Mouse (Mus musculus) hindbrain, embryonic 10.5 days (tissue): ENCODE data around the gene Psd. TPM values are rescaled to one million over a fixed set of nuclear protein-coding genes. Genes with fewer than 3 reads are reported as not detected.

Source experiments
- DNase-seq: peaks from one replicate; pipeline ENCODE4 v3.0.0-alpha.2; 2017; ENCODE audit warnings: low spot score
- H3K27ac ChIP-seq: fragments of 300-500 bp; sonication (generic); 2 replicates; pipeline ENCODE4 v1.5.1; 2016; ENCODE audit warnings: mild to moderate bottlenecking, moderate library complexity
- H3K27me3 ChIP-seq: fragments of 300-500 bp; sonication (generic); 2 replicates; pipeline ENCODE4 v1.6.1; 2016; ENCODE audit warnings: mild to moderate bottlenecking; ENCODE audit not compliant: poor library complexity, insufficient read depth, severe bottlenecking
- H3K36me3 ChIP-seq: fragments of 300-500 bp; sonication (generic); 2 replicates; pipeline ENCODE4 v1.6.1; 2016; ENCODE audit warnings: mild to moderate bottlenecking, moderate library complexity
- H3K4me1 ChIP-seq: fragments of 300-500 bp; sonication (generic); replicated peaks from 2 replicates; pipeline ENCODE4 v1.6.1; 2016; ENCODE audit warnings: mild to moderate bottlenecking
- H3K4me3 ChIP-seq: fragments of 300-500 bp; sonication (generic); 2 replicates; pipeline ENCODE4 v1.5.1; 2016; ENCODE audit warnings: mild to moderate bottlenecking, moderate library complexity
- H3K9me3 ChIP-seq: fragments of 300-500 bp; sonication (generic); 2 replicates; pipeline ENCODE4 v1.6.1; 2016; ENCODE audit warnings: mild to moderate bottlenecking, moderate library complexity
- WGBS: fragments of 180-500 bp; shearing (Covaris S2); methylation state at CpG from one replicate; pipeline ENCODE4 v1.1.7; 2016; 5-methylcytosine and 5-hydroxymethylcytosine counted together
- polyA plus RNA-seq: library from polyadenylated mRNA; unstranded; fragments of >200 nt; fragmentation: Nextera tagmentation; extraction: Ambion mirVana; gene quantifications from 2 replicates; pipeline ENCODE4 v1.2.1, GENCODE M21; 2016

Gene Psd
- polyA plus RNA-seq: 4.5 and 9.7 TPM in 2 replicates

- H3K36me3 ChIP-seq: peaks cover 18% of the 10 kb centered on the region
- WGBS: under 1% methylated on average over 35 of the region's 35 CpGs
- peaks cover 75% of the 10 kb centered on the region for H3K27me3 ChIP-seq
- no peaks in the 10 kb centered on the region for H3K9me3 ChIP-seq
- peak within 1 kb of the TSS; percentile 94 for H3K27ac ChIP-seq
- H3K4me1 ChIP-seq: peaks cover 78% of the 10 kb centered on the region
- peak; percentile 76 for DNase-seq
- peak within 1 kb of the TSS; percentile 82 for H3K4me3 ChIP-seq
These were observed at the start of gene Psd for GRCm38 (mm10) chr19:46326756-46327305. TSS of gene Psd (minus strand) at chr19:46327156.

- H3K36me3 ChIP-seq: peaks cover 54% of the 10 kb centered on the region
- no peaks in the 10 kb centered on the region for H3K9me3 ChIP-seq
- H3K27me3 ChIP-seq: no peaks in the 10 kb centered on the region
- no peak for DNase-seq
- peaks cover 11% of the 10 kb centered on the region for H3K4me1 ChIP-seq
- H3K4me3 ChIP-seq: no peak overlapping the region
- H3K27ac ChIP-seq: no peak overlapping the region
- 68% methylated on average over 4 of the region's 4 CpGs for WGBS
These were observed 48.9 kb upstream of the Psd start for GRCm38 (mm10) chr19:46375891-46376290.

GRCm38 (mm10) chr19:46375489-46375888, 48.5 kb upstream of the Psd start:
- Histone ChIP-seq H3K4me3 (no peak overlapping the region), H3K4me1 (peaks cover 11% of the 10 kb centered on the region), H3K27me3 (no peaks in the 10 kb centered on the region), H3K36me3 (peaks cover 50% of the 10 kb centered on the region), H3K9me3 (no peaks in the 10 kb centered on the region), H3K27ac (no peak overlapping the region)
- WGBS: 77% methylated on average over 5 of the region's 5 CpGs
- no peak for DNase-seq

GRCm38 (mm10) chr19:46374477-46375088, 47.6 kb upstream of the Psd start:
- H3K27me3 ChIP-seq: no peaks in the 10 kb centered on the region
- H3K36me3 ChIP-seq: peaks cover 41% of the 10 kb centered on the region
- H3K27ac ChIP-seq: peak overlapping the region; percentile 6; the same call in 1 of the 2 replicates
- 46% methylated on average over 21 of the region's 21 CpGs for WGBS
- peaks cover 11% of the 10 kb centered on the region for H3K4me1 ChIP-seq
- no peak overlapping the region for H3K4me3 ChIP-seq
- DNase-seq: peak; percentile 18
- H3K9me3 ChIP-seq: no peaks in the 10 kb centered on the region

GRCm38 (mm10) chr19:46369204-46369603, 42.2 kb upstream of the Psd start:
- DNase-seq: peak; percentile 51
- H3K36me3 ChIP-seq: 0 out of 2 replicates have a peak, but pooled peaks cover 5% of the 10 kb centered on the region
- 32% methylated on average over 4 of the region's 4 CpGs for WGBS
- no peak overlapping the region for H3K4me3 ChIP-seq
- H3K4me1 ChIP-seq: peaks cover 2% of the 10 kb centered on the region
- no peaks in the 10 kb centered on the region for H3K9me3 ChIP-seq
- H3K27ac ChIP-seq: no peak overlapping the region
- H3K27me3 ChIP-seq: no peaks in the 10 kb centered on the region

- H3K4me1 ChIP-seq: no peaks in the 10 kb centered on the region
- H3K27ac ChIP-seq: no peak overlapping the region
- H3K36me3 ChIP-seq: 0 out of 2 replicates have a peak, but pooled peaks cover 5% of the 10 kb centered on the region
- no peak overlapping the region for H3K4me3 ChIP-seq
- 87% methylated on average over 23 of the region's 23 CpGs for WGBS
- no peak for DNase-seq
- no peaks in the 10 kb centered on the region for H3K27me3 ChIP-seq
- no peaks in the 10 kb centered on the region for H3K9me3 ChIP-seq
These were observed 41.0 kb upstream of the Psd start for GRCm38 (mm10) chr19:46367798-46368590.

- Histone ChIP-seq H3K4me3 (no peak overlapping the region), H3K4me1 (peaks cover under 1% of the 10 kb centered on the region; the same call in 1 of the 2 replicates), H3K9me3 (no peaks in the 10 kb centered on the region), H3K36me3 (no peaks in the 10 kb centered on the region), H3K27ac (no peak overlapping the region), H3K27me3 (peaks cover 5% of the 10 kb centered on the region)
- 91% methylated on average over 11 of the region's 11 CpGs for WGBS
- DNase-seq: no peak
These were observed 36.5 kb upstream of the Psd start for GRCm38 (mm10) chr19:46363294-46364009.

GRCm38 (mm10) chr19:46362104-46362503, 35.1 kb upstream of the Psd start:
- H3K27ac ChIP-seq: no peak overlapping the region
- no peaks in the 10 kb centered on the region for H3K36me3 ChIP-seq
- no peak for DNase-seq
- peaks cover 14% of the 10 kb centered on the region for H3K4me1 ChIP-seq
- WGBS: 85% methylated on average over 8 of the region's 8 CpGs
- H3K4me3 ChIP-seq: no peak overlapping the region
- H3K27me3 ChIP-seq: peaks cover 18% of the 10 kb centered on the region
- H3K9me3 ChIP-seq: no peaks in the 10 kb centered on the region

GRCm38 (mm10) chr19:46358381-46358780, 31.4 kb upstream of the Psd start:
- Histone ChIP-seq H3K4me1 (peaks cover 22% of the 10 kb centered on the region), H3K27me3 (peaks cover 23% of the 10 kb centered on the region), H3K36me3 (no peaks in the 10 kb centered on the region), H3K9me3 (no peaks in the 10 kb centered on the region), H3K27ac (no peak overlapping the region), H3K4me3 (0 out of 2 replicates have a peak overlapping the region, but pooled peaks have one; percentile 69)
- 55% methylated on average over 4 of the region's 4 CpGs for WGBS
- no peak for DNase-seq

- H3K36me3 ChIP-seq: no peaks in the 10 kb centered on the region
- 18% methylated on average over 25 of the region's 25 CpGs for WGBS
- H3K27ac ChIP-seq: peak overlapping the region; percentile 83; the same call in 1 of the 2 replicates
- peaks cover 22% of the 10 kb centered on the region for H3K4me1 ChIP-seq
- H3K9me3 ChIP-seq: no peaks in the 10 kb centered on the region
- H3K4me3 ChIP-seq: peak overlapping the region; percentile 69
- peaks cover 30% of the 10 kb centered on the region for H3K27me3 ChIP-seq
- DNase-seq: no peak
These were observed 30.7 kb upstream of the Psd start for GRCm38 (mm10) chr19:46357344-46358280.

- peak; percentile 85 for DNase-seq
- Histone ChIP-seq H3K27me3 (peaks cover 34% of the 10 kb centered on the region), H3K4me3 (peak overlapping the region; percentile 69), H3K9me3 (no peaks in the 10 kb centered on the region), H3K27ac (peak overlapping the region; percentile 83), H3K4me1 (peaks cover 22% of the 10 kb centered on the region), H3K36me3 (no peaks in the 10 kb centered on the region)
- WGBS: under 1% methylated on average over 29 of the region's 29 CpGs
These were observed 29.8 kb upstream of the Psd start for GRCm38 (mm10) chr19:46356701-46357138.
